Mouse (Mus musculus) embryonic stem cell, embryonic (primary cell): ENCODE data around the gene Gm19935.

Source experiments
- CTCF ChIA-PET, 4 experiments: fragments of 300-600 bp in 2 of 4; fragments of 350-600 bp in 2 of 4; sonication (Branson Sonifier 250); formaldehyde crosslinking; loops; one replicate each; lab custom pipeline; 2022; ENCODE audit warnings: inconsistent platforms in 2 of 4; lab: Charles Lee
- POLR2A ChIA-PET, 4 experiments: fragments of 300-600 bp in 2 of 4; fragments of 350-600 bp in 2 of 4; sonication (Branson Sonifier 250); formaldehyde crosslinking; loops; one replicate each; lab custom pipeline; 2022; ENCODE audit warnings: antibody characterized with exemption in 4 of 4, inconsistent platforms in 1 of 4; lab: Charles Lee

The Gm19935 gene

GRCm38 (mm10) chr8:90839725-90840714 is 22.8 kb upstream of the Gm19935 start:
- POLR2A ChIA-PET: interaction anchor here in 3 of 4 experiments (0.9 to 1.8 kb wide), 11 partner anchors 9 to 78 kb away, joined by 3 to 10 read pairs (median 3); partner anchors contain the start of genes Chd9 (in 3 of the 3) and Gm19935 (in 1 of the 3)
- CTCF ChIA-PET: interaction anchor here in 1 of 4 experiments (1.5 kb wide), 1 partner anchor 12 kb away, joined by 4 read pairs; the partner anchor contains the start of gene Chd9

GRCm38 (mm10) chr8:90837440-90837839 is 20.2 kb upstream of the Gm19935 start:
- ChIA-PET POLR2A (interaction anchor here in 1 of 4 experiments (0.7 kb wide), 1 partner anchor 8 kb away, joined by 3 read pairs; no protein-coding TSS in a partner anchor), CTCF (interaction anchor here in 1 of 4 experiments (0.9 kb wide), 1 partner anchor 9 kb away, joined by 4 read pairs; the partner anchor contains the start of gene Chd9)

DNA sequence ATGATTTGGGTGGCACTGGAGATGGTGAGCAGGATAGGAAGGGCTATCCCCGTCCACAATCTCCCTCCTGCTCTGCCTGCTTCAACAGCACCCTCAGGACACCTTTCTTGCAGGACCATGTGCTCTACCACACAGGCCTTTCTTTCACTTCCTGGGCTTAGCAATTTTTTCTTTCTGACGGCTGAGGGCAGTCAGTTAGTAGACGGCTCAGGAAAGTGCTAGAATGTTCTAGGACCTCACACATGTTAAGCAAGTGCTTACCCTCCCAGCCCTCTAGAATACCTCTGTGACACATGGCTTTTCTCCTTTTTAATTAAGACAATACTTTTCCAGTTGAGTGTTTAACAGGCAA is 17.1 kb upstream of the Gm19935 start:
- POLR2A ChIA-PET: interaction anchor here in 3 of 4 experiments (0.6 to 2.1 kb wide), 14 partner anchors 8 to 303 kb away, joined by 3 to 17 read pairs (median 5); no protein-coding TSS in a partner anchor
- CTCF ChIA-PET: no interaction called here

DNA sequence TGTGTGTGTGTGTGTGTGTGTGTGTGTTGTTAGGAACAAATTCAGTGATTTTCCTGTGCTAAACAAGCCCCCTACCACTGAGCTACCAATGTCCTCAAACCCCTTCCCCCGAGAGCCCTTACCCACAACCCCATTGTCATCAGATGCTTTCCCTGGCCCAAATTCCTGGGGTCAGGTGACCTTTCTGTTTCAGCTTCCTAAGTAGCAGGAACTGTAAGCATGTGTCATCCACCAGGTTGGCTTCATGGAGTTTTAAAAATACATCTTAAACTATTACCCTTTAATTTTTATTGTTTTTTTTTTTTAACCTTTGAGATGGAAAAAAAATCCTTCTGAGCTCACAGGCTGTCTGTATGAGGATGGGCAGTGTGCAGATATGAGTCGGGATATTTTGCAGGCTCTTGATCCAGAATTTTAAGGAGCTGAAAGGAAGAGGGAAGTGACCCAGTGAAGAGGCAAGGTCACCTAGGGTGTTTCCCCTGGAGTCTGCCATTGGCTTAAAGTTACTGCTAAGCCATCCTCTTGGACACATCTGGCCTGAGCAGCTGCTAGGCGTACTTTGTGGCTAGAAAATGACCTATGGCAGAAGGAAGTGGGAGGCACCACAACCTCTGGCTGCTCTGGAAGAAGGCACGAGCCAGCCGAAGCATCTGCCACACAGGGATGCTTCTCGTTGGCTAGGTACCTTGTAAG is 16.6 kb upstream of the Gm19935 start:
- POLR2A ChIA-PET: interaction anchor here (0.6 to 2.1 kb wide), 32 partner anchors 8 to 1833 kb away, joined by 3 to 17 read pairs (median 5); partner anchors contain the start of gene Gm19935 (in 1 of the 4)

DNA sequence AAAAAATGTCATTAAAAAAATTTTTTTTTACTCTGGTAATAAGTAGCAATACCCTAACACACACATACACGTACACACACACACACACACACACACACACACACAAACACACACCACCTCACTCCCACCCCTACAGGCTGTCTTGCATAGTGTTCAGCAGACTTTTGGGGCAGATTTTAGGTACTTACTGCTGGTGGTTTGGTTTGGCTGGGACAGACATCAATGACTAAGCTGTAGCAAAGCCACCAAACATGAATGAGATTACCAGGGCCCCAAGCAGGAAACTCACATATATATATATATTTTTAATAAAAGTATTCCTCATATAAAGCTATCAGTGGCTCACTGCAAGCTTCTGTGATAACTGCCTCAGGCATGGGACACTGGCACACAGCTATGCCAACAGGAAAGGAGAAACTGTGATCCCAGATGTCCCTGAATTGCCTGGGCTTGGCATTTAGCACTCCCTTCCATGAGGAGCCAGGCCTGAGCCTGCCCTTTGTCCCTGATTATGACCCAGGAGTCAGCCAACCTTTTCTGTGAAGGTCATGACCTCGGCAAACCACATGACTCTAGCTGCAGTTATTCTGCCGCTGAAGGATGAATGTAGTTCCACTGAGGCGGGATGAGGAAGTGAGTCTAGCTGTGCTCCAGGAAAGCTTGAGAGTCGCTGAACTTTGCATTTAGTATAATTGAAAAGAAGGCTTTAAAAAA is 15.5 kb upstream of the Gm19935 start:
- ChIA-PET CTCF (interaction anchor here in 2 of 4 experiments (0.5 to 2.1 kb wide), 3 partner anchors 16 to 104 kb away, joined by 3 to 11 read pairs (median 5); no protein-coding TSS in a partner anchor), POLR2A (interaction anchor here in 3 of 4 experiments (0.6 to 5.2 kb wide), 31 partner anchors 9 to 1832 kb away, joined by 3 to 30 read pairs (median 4); partner anchors contain the start of genes Fto (in 1 of the 3) and Gm19935 (in 1 of the 3))

More for the DNA sequence above, 16.6 kb upstream of the Gm19935 start:
- CTCF ChIA-PET: interaction anchor here in 1 of 4 experiments (0.7 kb wide), 1 partner anchor 321 kb away, joined by 3 read pairs; no protein-coding TSS in a partner anchor

- ChIA-PET POLR2A (interaction anchor here in 3 of 4 experiments (0.7 to 5.2 kb wide), 36 partner anchors 9 to 1796 kb away, joined by 3 to 35 read pairs (median 4); partner anchors contain the start of gene Gm19935 (in 2 of the 3)), CTCF (interaction anchor here in 3 of 4 experiments (0.6 to 2.1 kb wide), 6 partner anchors 14 to 189 kb away, joined by 3 to 11 read pairs (median 3); no protein-coding TSS in a partner anchor)
Measured at GRCm38 (mm10) chr8:90830980-90831379, 13.8 kb upstream of the Gm19935 start.

GRCm38 (mm10) chr8:90829825-90830224 is 12.6 kb upstream of the Gm19935 start:
- POLR2A ChIA-PET: interaction anchor here (0.5 to 5.2 kb wide), 32 partner anchors 11 to 304 kb away, joined by 3 to 35 read pairs (median 6); partner anchors contain the start of gene Gm19935 (in 2 of the 4)
- CTCF ChIA-PET: interaction anchor here in 3 of 4 experiments (0.7 to 2.3 kb wide), 12 partner anchors 16 to 348 kb away, joined by 3 to 35 read pairs (median 5); no protein-coding TSS in a partner anchor

DNA sequence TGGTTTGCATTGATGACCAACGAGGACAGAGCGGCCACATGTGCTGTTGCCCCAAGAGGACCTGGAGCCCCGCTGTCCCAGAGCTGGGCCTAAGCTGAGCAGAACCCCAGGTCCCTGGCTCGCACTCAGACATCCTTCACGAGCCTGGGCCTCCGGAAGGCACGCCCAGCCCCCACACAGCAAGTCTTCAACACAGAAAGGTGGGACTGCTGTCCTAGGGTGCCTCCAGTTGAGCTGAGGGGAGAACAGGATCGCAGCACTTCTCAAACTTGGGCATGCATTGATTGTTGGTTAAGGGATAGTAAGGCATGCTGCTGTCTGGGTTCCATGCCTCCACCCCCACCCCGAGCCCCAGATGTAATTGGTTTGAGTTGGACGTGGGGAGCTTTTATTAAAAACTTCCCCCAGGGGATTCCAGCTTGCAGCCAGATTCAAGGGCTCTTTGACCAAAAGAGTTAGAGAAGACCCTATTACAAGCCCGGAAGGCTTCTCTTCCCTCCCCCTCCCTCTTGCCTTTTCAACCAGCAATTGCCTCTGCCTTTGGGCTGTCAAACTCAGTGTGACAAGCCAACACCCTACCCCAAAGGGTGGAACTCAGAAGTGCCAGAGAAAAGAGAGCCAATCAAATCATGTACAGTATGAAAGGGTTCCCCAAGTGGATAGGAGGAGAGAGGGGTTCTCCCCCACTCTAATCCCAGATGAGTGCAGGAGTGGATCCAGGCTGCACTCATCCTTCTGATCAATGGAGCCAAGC is 12.0 kb upstream of the Gm19935 start:
- ChIA-PET POLR2A (interaction anchor here (0.6 to 5.2 kb wide), 58 partner anchors 8 to 1913 kb away, joined by 3 to 35 read pairs (median 5); partner anchors contain the start of genes Gm19935 (in 3 of the 4), Fto (in 1 of the 4) and Rpgrip1l (in 1 of the 4)), CTCF (interaction anchor here (0.6 to 2.3 kb wide), 54 partner anchors 8 to 348 kb away, joined by 3 to 35 read pairs (median 5); partner anchors contain the start of genes Gm19935 (in 1 of the 4) and Rbl2 (in 1 of the 4))

- ChIA-PET POLR2A (interaction anchor here (0.6 to 5.2 kb wide), 62 partner anchors 9 to 1912 kb away, joined by 3 to 35 read pairs (median 5); partner anchors contain the start of genes Gm19935 (in 3 of the 4), Fto (in 1 of the 4) and Rpgrip1l (in 1 of the 4)), CTCF (interaction anchor here (0.6 to 2.3 kb wide), 65 partner anchors 9 to 1215 kb away, joined by 3 to 35 read pairs (median 4); partner anchors contain the start of genes Gm19935 (in 1 of the 4) and Rbl2 (in 1 of the 4))
Measured at GRCm38 (mm10) chr8:90828181-90828986, 11.2 kb upstream of the Gm19935 start, which contains the start of gene Chd9. Gene Chd9 (plus strand): TSS chr8:90828352.

DNA sequence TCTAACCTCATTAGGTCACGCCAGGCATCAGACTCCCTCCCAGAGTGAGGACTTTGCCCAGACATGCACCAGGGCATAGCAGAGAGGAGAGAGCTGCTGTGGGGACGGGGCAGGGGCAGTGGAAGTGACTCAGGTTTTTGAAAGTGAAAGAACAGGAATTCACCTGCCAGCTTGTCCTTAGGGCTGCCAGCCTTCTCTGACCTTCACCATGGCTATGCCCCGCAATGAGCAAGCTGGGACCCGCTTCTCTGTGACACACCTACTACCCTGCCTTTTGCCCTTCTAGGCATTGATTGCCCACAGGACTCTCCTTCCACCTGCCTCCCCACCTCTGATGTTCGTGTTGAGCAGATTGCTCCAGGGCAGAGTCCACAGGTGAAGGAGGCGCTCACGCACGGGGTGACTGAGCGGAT is 8.3 kb upstream of the Gm19935 start:
- POLR2A ChIA-PET: interaction anchor here in 3 of 4 experiments (0.6 to 3.2 kb wide), 47 partner anchors 8 to 1873 kb away, joined by 3 to 29 read pairs (median 4); partner anchors contain the start of genes Gm19935 (in 3 of the 3) and Rbl2 (in 2 of the 3)
- CTCF ChIA-PET: interaction anchor here in 3 of 4 experiments (0.5 to 3.2 kb wide), 9 partner anchors 8 to 309 kb away, joined by 3 to 19 read pairs (median 4); partner anchors contain the start of gene Gm19935 (in 1 of the 3)

DNA sequence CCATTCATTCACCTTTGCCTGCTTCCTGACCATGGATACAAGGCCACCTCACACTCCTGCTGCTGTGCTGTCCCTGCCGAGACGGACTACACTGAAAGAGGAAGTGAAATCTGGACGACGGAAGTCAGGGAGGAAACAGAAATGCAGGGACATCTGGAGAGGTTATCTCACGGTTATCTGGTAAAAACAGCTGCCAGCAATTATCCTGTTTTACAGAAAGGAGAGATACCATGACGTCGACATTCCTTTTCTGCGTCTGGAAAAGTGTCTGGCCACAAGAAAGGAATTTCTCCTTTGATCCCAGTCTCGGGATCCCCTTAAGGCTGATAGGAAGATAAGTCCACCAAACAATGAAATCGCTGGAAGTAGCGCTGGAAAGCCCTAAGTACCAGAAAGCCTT is 5.2 kb upstream of the Gm19935 start:
- ChIA-PET POLR2A (interaction anchor here in 2 of 4 experiments (0.9 to 2.7 kb wide), 3 partner anchors 9 to 11 kb away, joined by 3 to 10 read pairs (median 5); no protein-coding TSS in a partner anchor), CTCF (interaction anchor here in 1 of 4 experiments (0.6 kb wide), 1 partner anchor 376 kb away, joined by 6 read pairs; no protein-coding TSS in a partner anchor)

DNA sequence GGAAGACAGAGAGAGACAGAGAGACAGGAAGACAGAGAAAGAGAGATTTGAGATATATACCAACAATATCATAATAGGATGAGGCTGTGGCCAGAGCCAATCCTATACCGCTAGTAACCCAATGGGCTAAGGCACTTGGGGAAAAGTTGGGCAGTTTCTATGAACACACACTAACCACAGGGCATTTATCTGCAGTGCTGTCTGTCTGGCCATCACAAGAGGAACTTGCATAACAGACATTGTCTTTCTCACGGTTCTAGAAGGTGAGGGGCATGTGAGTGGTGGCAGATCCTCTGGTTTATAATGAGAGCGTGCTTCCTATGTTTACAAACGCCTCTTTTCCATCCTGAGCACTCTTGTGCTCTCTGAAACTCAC is 3.1 kb upstream of the Gm19935 start:
- CTCF ChIA-PET: interaction anchor here in 2 of 4 experiments (0.7 to 1.3 kb wide), 2 partner anchors 8 to 298 kb away, joined by 3 to 6 read pairs; partner anchors contain the start of gene Chd9 (in 1 of the 2)

DNA sequence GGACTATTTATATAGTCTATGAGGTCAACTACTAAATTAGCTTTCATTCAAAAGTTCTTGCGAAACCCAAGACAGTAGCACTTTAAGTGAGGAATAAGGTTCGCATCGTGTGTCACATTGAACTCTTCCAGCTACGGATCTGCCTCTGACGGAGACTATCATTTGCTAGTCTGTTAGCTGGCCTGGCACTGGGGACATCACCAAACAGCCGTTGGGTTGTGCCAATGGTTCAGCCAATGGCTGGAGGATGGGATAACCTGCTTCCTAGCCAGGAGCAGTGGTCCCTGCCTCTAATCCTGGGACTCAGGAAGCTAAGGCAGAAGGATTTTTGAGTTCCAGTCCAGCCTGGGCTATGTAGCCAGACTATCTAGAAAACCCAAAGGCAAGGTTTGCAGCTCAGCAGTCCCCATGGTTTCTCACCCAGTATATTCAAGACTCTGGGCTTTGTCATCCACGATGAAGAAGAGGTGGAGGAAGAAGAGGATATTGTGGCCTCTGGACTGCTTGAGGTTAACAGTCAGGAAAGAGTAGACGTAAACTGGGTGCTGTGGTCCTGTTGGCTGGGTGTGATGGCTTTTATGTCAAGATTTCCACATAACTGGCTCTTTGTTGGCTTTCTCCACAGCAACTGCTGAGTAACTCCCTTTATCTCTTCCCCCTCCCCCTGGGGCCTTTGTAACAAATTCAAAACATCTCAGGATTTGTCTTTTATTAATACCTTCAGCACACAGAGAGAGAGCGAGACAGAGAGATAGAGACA is 2.5 kb upstream of the Gm19935 start:
- POLR2A ChIA-PET: interaction anchor here in 1 of 4 experiments (1.5 to 4.1 kb wide), 2 partner anchors 10 to 88 kb away, joined by 4 to 35 read pairs; partner anchors contain the start of gene Chd9

More for the DNA sequence above, 3.1 kb upstream of the Gm19935 start:
- POLR2A ChIA-PET: interaction anchor here in 1 of 4 experiments (0.7 kb wide), 1 partner anchor 49 kb away, joined by 3 read pairs; no protein-coding TSS in a partner anchor

More for the DNA sequence above, 2.5 kb upstream of the Gm19935 start:
- CTCF ChIA-PET: interaction anchor here in 2 of 4 experiments (0.7 to 1.3 kb wide), 2 partner anchors 8 to 298 kb away, joined by 3 to 6 read pairs; partner anchors contain the start of gene Chd9 (in 1 of the 2)
